In the genomic region with DNA sequence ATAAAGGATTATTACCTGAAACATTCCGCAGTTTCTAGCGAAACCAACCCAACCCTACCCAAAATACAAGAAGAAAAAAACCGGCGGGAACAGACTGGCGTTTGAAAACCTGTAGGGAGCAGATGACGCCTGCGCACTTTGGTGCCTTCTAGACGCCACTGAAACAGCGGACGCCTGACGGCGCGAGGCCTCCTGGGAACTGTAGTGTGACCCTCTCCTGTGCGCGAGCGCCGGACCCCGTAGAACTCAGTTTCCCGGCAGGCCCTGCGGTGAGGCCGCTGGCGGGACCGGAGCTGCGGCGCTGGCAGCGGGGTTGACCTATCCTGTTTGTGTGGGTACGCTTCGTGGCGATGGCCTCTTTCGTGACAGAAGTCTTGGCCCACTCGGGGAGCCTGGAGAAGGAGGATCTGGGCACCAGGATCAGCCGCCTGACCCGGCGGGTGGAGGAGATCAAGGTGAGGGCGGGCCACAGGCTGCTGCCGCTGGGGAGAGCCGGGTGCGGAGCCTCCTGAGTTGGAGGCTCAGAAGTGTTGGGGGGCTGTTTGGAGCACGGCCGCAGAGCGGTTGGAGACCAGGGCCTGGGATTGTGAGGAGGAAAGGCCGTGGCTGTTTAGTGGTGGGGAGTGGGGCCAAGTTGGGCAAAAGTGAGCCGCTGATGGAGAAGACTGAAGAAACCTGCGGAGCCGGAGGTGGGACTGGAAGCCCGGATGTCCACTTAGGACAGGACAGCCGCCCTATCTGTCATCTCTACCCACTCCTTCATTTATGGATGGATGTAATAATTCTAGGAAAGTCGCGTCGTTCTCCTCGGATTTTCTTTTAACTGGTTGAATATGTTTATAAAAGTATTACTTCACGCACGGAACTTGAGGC, we compare ENCODE assay signal across 8 mouse cellular contexts. TPM values are rescaled to one million over a fixed set of nuclear protein-coding genes. Genes with fewer than 3 reads are reported as not detected.
DNase-seq lines count a peak whose midpoint lies in the region; ATAC-seq lines count a peak whose summit lies in the region.

A gene (plus strand): TSS at position 281 of the 873 bp plus-strand sequence.

- peak; percentile 95 to 97 for DNase-seq in adrenal gland, adult (ENCODE audit: inconsistent age in 2 of 2, low spot score in 1 of 2)
- DNase-seq in embryo, embryonic 10.5 days (ENCODE audit: low spot score) = peak; percentile 99
- peak; percentile 96 for DNase-seq in gastrocnemius, postnatal 14 days
- peak; percentile 91 to 96 for DNase-seq in left cerebral cortex, postnatal 10 days (ENCODE audit: extremely low spot score in 1 of 2, low spot score in 2 of 2)
- DNase-seq in right cerebral cortex, postnatal 25 days = peak; percentile 96
- DNase-seq in urinary bladder, postnatal 4 days (ENCODE audit: low spot score in 2 of 2) = peak; percentile 88 to 93

- ATAC-seq in inflammation-experienced regulatory T-cells, adult 6 months = peak; percentile 99
- ATAC-seq in megakaryocyte-erythroid progenitor cell, adult 5-6 weeks (replicated peaks; ENCODE audit: low FRiP score, low TSS enrichment, poor library complexity, severe bottlenecking) = peak; percentile 99

- intact Hi-C loops in gastrocnemius, postnatal 14 days (cut with DNase I; ENCODE audit: low total_unique reads) = loop anchor here (10.0 kb wide), 1 partner anchor 411 kb away; no protein-coding TSS in a partner anchor
- intact Hi-C loops in left cerebral cortex, postnatal 10 days (cut with DNase I) = no loop called here

RNA-seq across cellular contexts. Expression of the gene that starts here (rescaled TPM):
- total RNA-seq in gastrocnemius, postnatal 14 days (2021) = 1 to 10 TPM; 6.0 to 7.1 TPM
- polyA plus RNA-seq in inflammation-experienced regulatory T-cells, adult 6 months (2017; shearing (Covaris generic)) = 10 to 100 TPM; 36.4 to 49.9 (median 44.9) TPM
- 10 to 100 TPM; 14.3 to 17.5 TPM for total RNA-seq in left cerebral cortex, postnatal 10 days (2021)
- total RNA-seq in megakaryocyte-erythroid progenitor cell, adult 5-6 weeks (2014; fragmentation: Nextera tagmentation) = 35.6 and 47.0 TPM in 2 replicates
- 37.4 and 38.4 TPM in 2 replicates for total RNA-seq in megakaryocyte-erythroid progenitor cell, adult 5-6 weeks (2017)

Comparison
In these comparisons a context has a peak if more than half of its experiments do, and no peak if none do; other contexts are left out.
1. Peak in every context shown above with its lines: DNase-seq and ATAC-seq.